14 mouse cellular contexts compared by ENCODE assay signal in genomic region chr7:28815230-28815629, GRCm38 (mm10). TPM values are rescaled to one million over a fixed set of nuclear protein-coding genes. Genes with fewer than 3 reads are reported as not detected.
DNase-seq lines count a peak whose midpoint lies in the region; ATAC-seq and TF ChIP-seq lines count a peak whose summit lies in the region.
"Had no signal": no experiment of that assay in that cellular context is flagged by ENCODE, and none has a peak within 500 bp of the region (broad histone marks: within the 10 kb centered on the region; RNA-seq: fewer than 3 reads in every experiment).

No protein-coding gene starts in this region.

- H3K9me3 ChIP-seq in hindbrain, embryonic 12.5 days (replicated peaks): no peaks in the 10 kb centered on the region
- no peaks in the 10 kb centered on the region for H3K9me3 ChIP-seq in hindbrain, postnatal 0 days (ENCODE audit: low read length)
- H3K9me3 ChIP-seq in midbrain, embryonic 11.5 days (ENCODE audit: control insufficient read depth, low read length): no peaks in the 10 kb centered on the region
- H3K9me3 ChIP-seq in midbrain, embryonic 16.5 days (replicated peaks; ENCODE audit: control insufficient read depth, low read length, poor library complexity, severe bottlenecking): no peaks in the 10 kb centered on the region
- H3K9me3 ChIP-seq in embryonic facial prominence, embryonic 13.5 days: no peaks in the 10 kb centered on the region
- no peaks in the 10 kb centered on the region for H3K9me3 ChIP-seq in stomach, postnatal 0 days (ENCODE audit: control insufficient read depth, low read length)

- H3K27me3 ChIP-seq in hindbrain, embryonic 12.5 days: no peaks in the 10 kb centered on the region
- H3K27me3 ChIP-seq in hindbrain, postnatal 0 days (ENCODE audit: insufficient read depth, low read length): no peaks in the 10 kb centered on the region
- no peaks in the 10 kb centered on the region for H3K27me3 ChIP-seq in midbrain, embryonic 11.5 days (ENCODE audit: control insufficient read depth, insufficient read depth, low read length)
- no peaks in the 10 kb centered on the region for H3K27me3 ChIP-seq in midbrain, embryonic 16.5 days (ENCODE audit: control insufficient read depth, insufficient read depth, low read depth, low read length)
- H3K27me3 ChIP-seq in embryonic facial prominence, embryonic 13.5 days: no peaks in the 10 kb centered on the region
- H3K27me3 ChIP-seq in stomach, postnatal 0 days (ENCODE audit: control insufficient read depth, insufficient read depth, low read length): no peaks in the 10 kb centered on the region
- H3K27me3 ChIP-seq in kidney, adult 2 months (replicated peaks; ENCODE audit: control insufficient read depth, insufficient read depth, low read length): no peaks in the 10 kb centered on the region

- no peak overlapping the region for H3K9ac ChIP-seq in hindbrain, embryonic 12.5 days
- H3K9ac ChIP-seq in hindbrain, postnatal 0 days (replicated peaks; ENCODE audit: low read length): no peak overlapping the region
- no peak overlapping the region for H3K9ac ChIP-seq in midbrain, embryonic 11.5 days (ENCODE audit: low read length)
- no peak overlapping the region for H3K9ac ChIP-seq in midbrain, embryonic 16.5 days (ENCODE audit: low read depth, low read length)
- peak overlapping the region; percentile 27; the same call in 1 of the 2 replicates for H3K9ac ChIP-seq in embryonic facial prominence, embryonic 13.5 days
- peak overlapping the region; percentile 13; the same call in 1 of the 2 replicates for H3K9ac ChIP-seq in stomach, postnatal 0 days (ENCODE audit: low read length)

- 92% methylated on average over 9 of the region's 9 CpGs for WGBS in hindbrain, embryonic 12.5 days
- WGBS in hindbrain, postnatal 0 days: 88% methylated on average over 9 of the region's 9 CpGs
- WGBS in midbrain, embryonic 11.5 days: 89% methylated on average over 9 of the region's 9 CpGs
- WGBS in midbrain, embryonic 16.5 days: 88% methylated on average over 9 of the region's 9 CpGs
- WGBS in embryonic facial prominence, embryonic 13.5 days: 90% methylated on average over 9 of the region's 9 CpGs
- 79% methylated on average over 9 of the region's 9 CpGs for WGBS in stomach, postnatal 0 days
- WGBS in kidney, adult 2 months: 84% methylated on average over 9 of the region's 9 CpGs

- TF ChIP-seq CTCF in hindbrain, postnatal 0 days (IDR thresholded peaks at IDR 0.05; ENCODE audit: low read depth): no peak
- TF ChIP-seq CTCF in stomach, postnatal 0 days (IDR thresholded peaks at IDR 0.05; ENCODE audit: low read depth): no peak
- TF ChIP-seq CTCF in kidney, adult 2 months (conservative IDR thresholded peaks at IDR 0.05; ENCODE audit: insufficient read depth, insufficient read length, low read depth, low read length): no peak

- no peak for TF ChIP-seq POLR2A in kidney, adult 2 months (IDR thresholded peaks at IDR 0.05; ENCODE audit: low read depth, low read length)

- peaks cover 73% of the 10 kb centered on the region for H3K4me1 ChIP-seq in hindbrain, embryonic 12.5 days
- peaks cover 10% of the 10 kb centered on the region for H3K4me1 ChIP-seq in hindbrain, postnatal 0 days (ENCODE audit: insufficient read depth, low read length)
- peaks cover 38% of the 10 kb centered on the region for H3K4me1 ChIP-seq in midbrain, embryonic 11.5 days (ENCODE audit: control insufficient read depth, insufficient read depth, low read length)
- peaks cover 19% of the 10 kb centered on the region for H3K4me1 ChIP-seq in midbrain, embryonic 16.5 days (ENCODE audit: control insufficient read depth, insufficient read depth, low read length)
- H3K4me1 ChIP-seq in embryonic facial prominence, embryonic 13.5 days: peaks cover 65% of the 10 kb centered on the region
- peaks cover 7% of the 10 kb centered on the region for H3K4me1 ChIP-seq in stomach, postnatal 0 days (replicated peaks; ENCODE audit: control insufficient read depth, insufficient read depth)
- H3K4me1 ChIP-seq in kidney, adult 2 months (ENCODE audit: control insufficient read depth, insufficient read depth, low read length): peaks cover 17% of the 10 kb centered on the region

- H3K4me2 ChIP-seq in hindbrain, embryonic 12.5 days (replicated peaks): peak overlapping the region; percentile 3; the same call in 1 of the 2 replicates
- H3K4me2 ChIP-seq in hindbrain, postnatal 0 days (ENCODE audit: low read depth, low read length): no peak overlapping the region
- H3K4me2 ChIP-seq in midbrain, embryonic 11.5 days: no peak overlapping the region
- H3K4me2 ChIP-seq in midbrain, embryonic 16.5 days (ENCODE audit: low read length): no peak overlapping the region
- no peak overlapping the region for H3K4me2 ChIP-seq in embryonic facial prominence, embryonic 13.5 days
- H3K4me2 ChIP-seq in stomach, postnatal 0 days (replicated peaks; ENCODE audit: low read depth): no peak overlapping the region

- H3K36me3 ChIP-seq in hindbrain, embryonic 12.5 days: peaks cover 80% of the 10 kb centered on the region
- peaks cover 60% of the 10 kb centered on the region for H3K36me3 ChIP-seq in hindbrain, postnatal 0 days (ENCODE audit: insufficient read depth, low read length)
- peaks cover 61% of the 10 kb centered on the region for H3K36me3 ChIP-seq in midbrain, embryonic 11.5 days (ENCODE audit: control insufficient read depth, insufficient read depth, low read length)
- H3K36me3 ChIP-seq in midbrain, embryonic 16.5 days (ENCODE audit: control insufficient read depth, insufficient read depth, low read length): peaks cover 60% of the 10 kb centered on the region
- H3K36me3 ChIP-seq in embryonic facial prominence, embryonic 13.5 days: peaks cover 82% of the 10 kb centered on the region
- H3K36me3 ChIP-seq in stomach, postnatal 0 days (ENCODE audit: control insufficient read depth, insufficient read depth, low read length): peaks cover 59% of the 10 kb centered on the region
- H3K36me3 ChIP-seq in kidney, adult 2 months (ENCODE audit: control insufficient read depth, insufficient read depth, low read length): peaks cover 33% of the 10 kb centered on the region

- no peak for TF ChIP-seq EP300 in stomach, postnatal 0 days (optimal IDR thresholded peaks at IDR 0.05)

- peak overlapping the region; percentile 49; the same call in 1 of the 2 replicates for H3K27ac ChIP-seq in hindbrain, embryonic 12.5 days
- no peak overlapping the region for H3K27ac ChIP-seq in hindbrain, postnatal 0 days
- H3K27ac ChIP-seq in midbrain, embryonic 11.5 days (ENCODE audit: low read depth, low read length): no peak overlapping the region
- H3K27ac ChIP-seq in midbrain, embryonic 16.5 days (ENCODE audit: low read length): no peak overlapping the region
- no peak overlapping the region for H3K27ac ChIP-seq in embryonic facial prominence, embryonic 13.5 days
- 0 out of 2 replicates have a peak overlapping the region, but pooled peaks have one; percentile 24 for H3K27ac ChIP-seq in stomach, postnatal 0 days (replicated peaks)
- no peak overlapping the region for H3K27ac ChIP-seq in kidney, adult 2 months (ENCODE audit: insufficient read depth, low read depth, low read length)
- H3K27ac ChIP-seq: kidney, postnatal 0 days had no signal

- no peak overlapping the region for H3K4me3 ChIP-seq in hindbrain, embryonic 12.5 days
- no peak overlapping the region for H3K4me3 ChIP-seq in hindbrain, postnatal 0 days (ENCODE audit: low read length)
- no peak overlapping the region for H3K4me3 ChIP-seq in midbrain, embryonic 11.5 days (ENCODE audit: low read depth, low read length)
- no peak overlapping the region for H3K4me3 ChIP-seq in midbrain, embryonic 16.5 days (ENCODE audit: low read depth, low read length)
- no peak overlapping the region for H3K4me3 ChIP-seq in embryonic facial prominence, embryonic 13.5 days
- no peak overlapping the region for H3K4me3 ChIP-seq in stomach, postnatal 0 days (ENCODE audit: low read depth, low read length)
- no peak overlapping the region for H3K4me3 ChIP-seq in kidney, adult 2 months (ENCODE audit: insufficient read depth, low read depth, low read length)

- no peak for DNase-seq in hindbrain, postnatal 0 days (ENCODE audit: low spot score)
- peak; percentile 85 for DNase-seq in midbrain, embryonic 11.5 days (ENCODE audit: low spot score, missing footprints)
- DNase-seq in stomach, postnatal 0 days (ENCODE audit: low spot score): no peak
- no peak for DNase-seq in kidney, adult 2 months
- DNase-seq: adrenal gland, adult 8-10 months; cerebellum, postnatal 25 days; layer of hippocampus, adult 9-11 months; lung, adult 2 months; right cerebral cortex, postnatal 4 days; thymus, postnatal 14 days had no signal

- ATAC-seq in hindbrain, embryonic 12.5 days (ENCODE audit: low FRiP score): no peak
- ATAC-seq in hindbrain, postnatal 0 days: no peak
- ATAC-seq in midbrain, embryonic 11.5 days (ENCODE audit: low FRiP score): no peak
- no peak for ATAC-seq in midbrain, embryonic 16.5 days
- ATAC-seq in embryonic facial prominence, embryonic 13.5 days (ENCODE audit: insufficient number of reproducible peaks, insufficient read depth, low FRiP score, low TSS enrichment, low read depth): no peak
- ATAC-seq in stomach, postnatal 0 days (ENCODE audit: low FRiP score, low TSS enrichment): no peak

RNA-seq across cellular contexts. Expression of gene Hnrnpl, which starts 6.9 kb away (rescaled TPM):
- 297 and 345 TPM in 2 replicates for polyA plus RNA-seq in hindbrain, embryonic 12.5 days (2016; fragmentation: Nextera tagmentation; extraction: Ambion mirVana)
- 233 and 275 TPM in 2 replicates for total RNA-seq in hindbrain, postnatal 0 days (2014; rRNA removed)
- polyA plus RNA-seq in hindbrain, postnatal 0 days (2015; fragmentation: Nextera tagmentation; extraction: Ambion mirVana): 179 and 191 TPM in 2 replicates
- 331 and 342 TPM in 2 replicates for polyA plus RNA-seq in midbrain, embryonic 11.5 days (2014; fragmentation: Nextera tagmentation; extraction: Ambion mirVana)
- 134 and 152 TPM in 2 replicates for polyA plus RNA-seq in midbrain, embryonic 16.5 days (2015; fragmentation: Nextera tagmentation; extraction: Ambion mirVana)
- 301 and 303 TPM in 2 replicates for polyA plus RNA-seq in embryonic facial prominence, embryonic 13.5 days (2015; fragmentation: Nextera tagmentation; extraction: Ambion mirVana)
- 153 and 156 TPM in 2 replicates for polyA plus RNA-seq in stomach, postnatal 0 days (2015; fragmentation: Nextera tagmentation; extraction: Ambion mirVana)
- 172 and 214 TPM in 2 replicates for polyA plus RNA-seq in kidney, adult 2 months (2012; rRNA removed)

RNA-seq across cellular contexts. Expression of gene Ech1, which starts 9.8 kb away (rescaled TPM):
- polyA plus RNA-seq in hindbrain, embryonic 12.5 days (2016; fragmentation: Nextera tagmentation; extraction: Ambion mirVana): 84.7 and 87.8 TPM in 2 replicates
- 95.5 and 131 TPM in 2 replicates for total RNA-seq in hindbrain, postnatal 0 days (2014; rRNA removed)
- polyA plus RNA-seq in hindbrain, postnatal 0 days (2015; fragmentation: Nextera tagmentation; extraction: Ambion mirVana): 122 and 127 TPM in 2 replicates
- 80.5 and 81.7 TPM in 2 replicates for polyA plus RNA-seq in midbrain, embryonic 11.5 days (2014; fragmentation: Nextera tagmentation; extraction: Ambion mirVana)
- 86.6 and 96.4 TPM in 2 replicates for polyA plus RNA-seq in midbrain, embryonic 16.5 days (2015; fragmentation: Nextera tagmentation; extraction: Ambion mirVana)
- polyA plus RNA-seq in embryonic facial prominence, embryonic 13.5 days (2015; fragmentation: Nextera tagmentation; extraction: Ambion mirVana): 153 TPM in 2 replicates
- 426 and 435 TPM in 2 replicates for polyA plus RNA-seq in stomach, postnatal 0 days (2015; fragmentation: Nextera tagmentation; extraction: Ambion mirVana)
- polyA plus RNA-seq in kidney, adult 2 months (2012; rRNA removed): 865 and 950 TPM in 2 replicates

RNA-seq across cellular contexts. Expression of gene Lgals4, which starts 18.4 kb away (rescaled TPM):
- 5.0 and 5.1 TPM in 2 replicates for polyA plus RNA-seq in hindbrain, embryonic 12.5 days (2016; fragmentation: Nextera tagmentation; extraction: Ambion mirVana)
- 0.47 and 8.4 TPM in 2 replicates for total RNA-seq in hindbrain, postnatal 0 days (2014; rRNA removed)
- 5.0 and 5.8 TPM in 2 replicates for polyA plus RNA-seq in hindbrain, postnatal 0 days (2015; fragmentation: Nextera tagmentation; extraction: Ambion mirVana)
- 1.3 and 1.7 TPM in 2 replicates for polyA plus RNA-seq in midbrain, embryonic 11.5 days (2014; fragmentation: Nextera tagmentation; extraction: Ambion mirVana)
- polyA plus RNA-seq in midbrain, embryonic 16.5 days (2015; fragmentation: Nextera tagmentation; extraction: Ambion mirVana): 5.7 and 5.9 TPM in 2 replicates
- polyA plus RNA-seq in embryonic facial prominence, embryonic 13.5 days (2015; fragmentation: Nextera tagmentation; extraction: Ambion mirVana): 8.7 and 15.3 TPM in 2 replicates
- polyA plus RNA-seq in stomach, postnatal 0 days (2015; fragmentation: Nextera tagmentation; extraction: Ambion mirVana): 469 and 489 TPM in 2 replicates
- 22.8 and 25.0 TPM in 2 replicates for polyA plus RNA-seq in kidney, adult 2 months (2012; rRNA removed)

RNA-seq across cellular contexts. Expression of gene Rinl, which starts 26.5 kb away (rescaled TPM):
- polyA plus RNA-seq in hindbrain, embryonic 12.5 days (2016; fragmentation: Nextera tagmentation; extraction: Ambion mirVana): 2.2 and 2.7 TPM in 2 replicates
- 1.2 TPM in 2 replicates for total RNA-seq in hindbrain, postnatal 0 days (2014; rRNA removed)
- polyA plus RNA-seq in hindbrain, postnatal 0 days (2015; fragmentation: Nextera tagmentation; extraction: Ambion mirVana): 1.4 and 2.0 TPM in 2 replicates
- polyA plus RNA-seq in midbrain, embryonic 11.5 days (2014; fragmentation: Nextera tagmentation; extraction: Ambion mirVana): 1.9 and 2.5 TPM in 2 replicates
- polyA plus RNA-seq in midbrain, embryonic 16.5 days (2015; fragmentation: Nextera tagmentation; extraction: Ambion mirVana): 2.2 and 2.9 TPM in 2 replicates
- polyA plus RNA-seq in embryonic facial prominence, embryonic 13.5 days (2015; fragmentation: Nextera tagmentation; extraction: Ambion mirVana): 2.6 and 4.1 TPM in 2 replicates
- polyA plus RNA-seq in stomach, postnatal 0 days (2015; fragmentation: Nextera tagmentation; extraction: Ambion mirVana): 2.1 and 2.6 TPM in 2 replicates
- polyA plus RNA-seq in kidney, adult 2 months (2012; rRNA removed): 2.9 and 5.9 TPM in 2 replicates

RNA-seq across cellular contexts. Expression of gene Nfkbib, which starts 47.9 kb away (rescaled TPM):
- 39.8 and 43.0 TPM in 2 replicates for polyA plus RNA-seq in hindbrain, embryonic 12.5 days (2016; fragmentation: Nextera tagmentation; extraction: Ambion mirVana)
- 18.2 and 22.7 TPM in 2 replicates for total RNA-seq in hindbrain, postnatal 0 days (2014; rRNA removed)
- 59.7 and 67.9 TPM in 2 replicates for polyA plus RNA-seq in hindbrain, postnatal 0 days (2015; fragmentation: Nextera tagmentation; extraction: Ambion mirVana)
- polyA plus RNA-seq in midbrain, embryonic 11.5 days (2014; fragmentation: Nextera tagmentation; extraction: Ambion mirVana): 39.0 and 43.9 TPM in 2 replicates
- 52.0 and 64.7 TPM in 2 replicates for polyA plus RNA-seq in midbrain, embryonic 16.5 days (2015; fragmentation: Nextera tagmentation; extraction: Ambion mirVana)
- 38.8 and 40.5 TPM in 2 replicates for polyA plus RNA-seq in embryonic facial prominence, embryonic 13.5 days (2015; fragmentation: Nextera tagmentation; extraction: Ambion mirVana)
- polyA plus RNA-seq in stomach, postnatal 0 days (2015; fragmentation: Nextera tagmentation; extraction: Ambion mirVana): 31.2 and 33.0 TPM in 2 replicates
- 37.9 and 41.6 TPM in 2 replicates for polyA plus RNA-seq in kidney, adult 2 months (2012; rRNA removed)

Comparison
In these comparisons a context has a peak if more than half of its experiments do, and no peak if none do; other contexts are left out.
1. H3K27ac ChIP-seq: peak in hindbrain, embryonic 12.5 days (single experiment) and stomach, postnatal 0 days (single experiment); none in hindbrain, postnatal 0 days (single experiment), midbrain, embryonic 11.5 days (single experiment), midbrain, embryonic 16.5 days (single experiment), embryonic facial prominence, embryonic 13.5 days (single experiment) and kidney, adult 2 months (single experiment).
2. H3K9ac ChIP-seq: peak in embryonic facial prominence, embryonic 13.5 days (single experiment) and stomach, postnatal 0 days (single experiment); none in hindbrain, embryonic 12.5 days (single experiment), hindbrain, postnatal 0 days (single experiment), midbrain, embryonic 11.5 days (single experiment) and midbrain, embryonic 16.5 days (single experiment).
3. RNA of gene Lgals4, which starts 18.4 kb away (polyA plus RNA-seq): 469 to 489 TPM in stomach, postnatal 0 days; 22.8 to 25.0 TPM in kidney, adult 2 months, 8.7 to 15.3 TPM in embryonic facial prominence, embryonic 13.5 days, 5.7 to 5.9 TPM in midbrain, embryonic 16.5 days, 5.0 to 5.8 TPM in hindbrain, postnatal 0 days, 5.0 to 5.1 TPM in hindbrain, embryonic 12.5 days and 1.3 to 1.7 TPM in midbrain, embryonic 11.5 days; every median in the first group is over 10 times any median in the second.